Mouse (Mus musculus) ES-E14 (cell line): Measurements from ENCODE around the gene Rab7. TPM values are rescaled to one million over a fixed set of nuclear protein-coding genes. Genes with fewer than 3 reads are reported as not detected.

Experiments
- DNase-seq: peaks from one replicate; pipeline ENCODE4 v3.0.0-alpha.2; 2013; ENCODE audit warnings: low read depth, low spot score
- H3K27ac ChIP-seq: 2 replicates; pipeline ENCODE4 v1.5.1; 2012; ENCODE audit warnings: low read depth, mild to moderate bottlenecking, low read length, moderate library complexity, mixed read lengths; ENCODE audit not compliant: poor library complexity, insufficient read depth, severe bottlenecking
- H3K36me3 ChIP-seq: 2 replicates; pipeline ENCODE4 v1.6.1; 2012; ENCODE audit warnings: mild to moderate bottlenecking, low read length, moderate library complexity, mixed read lengths; ENCODE audit not compliant: control insufficient read depth, poor library complexity, insufficient read depth, severe bottlenecking
- H3K4me1 ChIP-seq, 2 experiments: fragments of 150-350 bp in 1 of 2; sonication (generic) in 1 of 2; 2 replicates each; pipeline ENCODE4 v1.6.1; 2012; ENCODE audit warnings: low read length in 2 of 2, mild to moderate bottlenecking in 1 of 2, mixed read lengths in 1 of 2; ENCODE audit not compliant: control insufficient read depth in 2 of 2, insufficient read depth in 2 of 2, poor library complexity in 1 of 2
- H3K4me3 ChIP-seq, 2 experiments: fragments of 150-350 bp in 1 of 2; sonication (generic) in 1 of 2; 2 replicates each; pipeline ENCODE4 v1.5.1; 2012; ENCODE audit warnings: low read length in 2 of 2, low read depth in 1 of 2, mild to moderate bottlenecking in 1 of 2, mixed read lengths in 1 of 2; ENCODE audit not compliant: insufficient read depth in 1 of 2, poor library complexity in 1 of 2, severe bottlenecking in 1 of 2
- H3K9ac ChIP-seq: 2 replicates; pipeline ENCODE4 v1.6.1; 2012; ENCODE audit warnings: low read depth, mild to moderate bottlenecking, low read length, mixed read lengths; ENCODE audit not compliant: poor library complexity, insufficient read depth, severe bottlenecking
- H3K9me3 ChIP-seq: fragments of 150-350 bp; sonication (generic); 2 replicates; pipeline ENCODE4 v1.6.1; 2012; ENCODE audit warnings: low read depth, mild to moderate bottlenecking, low read length; ENCODE audit not compliant: control insufficient read depth, insufficient read depth
- CHD2 ChIP-seq: IDR thresholded peaks from 2 replicates; pipeline ENCODE4 v1.6.1; 2014; ENCODE audit warnings: mild to moderate bottlenecking, low read depth, low read length, inconsistent platforms
- HCFC1 ChIP-seq: IDR thresholded peaks from 2 replicates; pipeline ENCODE4 v1.6.1; 2012; ENCODE audit warnings: low read length, inconsistent platforms, borderline replicate concordance; ENCODE audit not compliant: insufficient read depth
- MAFK ChIP-seq: IDR thresholded peaks from 2 replicates; pipeline ENCODE4 v1.6.1; 2014; ENCODE audit warnings: mild to moderate bottlenecking, low read depth, low read length, inconsistent platforms; ENCODE audit not compliant: insufficient read depth
- ZC3H11A ChIP-seq: IDR thresholded peaks from 2 replicates; pipeline ENCODE4 v1.6.1; 2012; ENCODE audit warnings: low read depth, mild to moderate bottlenecking, inconsistent platforms, low read length, borderline replicate concordance
- ZNF384 ChIP-seq: IDR thresholded peaks from 2 replicates; pipeline ENCODE4 v1.6.1; 2012; ENCODE audit warnings: low read depth, low read length, inconsistent platforms
- in situ Hi-C, 2 experiments: fragments of 600-800 bp; cut with MboI; formaldehyde crosslinking; loops; one replicate each; pipeline ENCODE4 v1.15.1; 2025; ENCODE audit warnings: low sequenced_read_pairs in 2 of 2, inconsistent platforms in 1 of 2; ENCODE audit not compliant: unreplicated experiment in 2 of 2
- total RNA-seq: library from RNA; depleted of rRNA; stranded (reverse); fragments of 300-350 nt; gene quantifications from 2 replicates; pipeline ENCODE4 v1.2.3, GENCODE M21; 2012

Rab7 gene
- total RNA-seq, 1 experiment: 56.2 TPM

GRCm38 (mm10) chr6:88070468-88070867, 25.4 kb upstream of the Rab7 start:
- no peak overlapping the region for H3K27ac ChIP-seq
- H3K4me3 ChIP-seq: no peak overlapping the region
- TF ChIP-seq ZNF384: peak; percentile 87
- TF ChIP-seq CHD2: no peak
- DNase-seq: no peak
- no peaks in the 10 kb centered on the region for H3K36me3 ChIP-seq
- in situ Hi-C loops: no loop called here
- H3K9me3 ChIP-seq: no peaks in the 10 kb centered on the region
- H3K9ac ChIP-seq: no peak overlapping the region
- H3K4me1 ChIP-seq: no peaks in the 10 kb centered on the region

GRCm38 (mm10) chr6:88068739-88069138, 23.7 kb upstream of the Rab7 start:
- no peak overlapping the region for H3K4me3 ChIP-seq
- peaks cover 2 to 3% of the 10 kb centered on the region in 2 experiments; a peak in 2 of 4 replicates for H3K4me1 ChIP-seq
- H3K9me3 ChIP-seq: no peaks in the 10 kb centered on the region
- H3K27ac ChIP-seq: no peak overlapping the region
- DNase-seq: no peak
- in situ Hi-C loops: no loop called here
- no peak for TF ChIP-seq ZC3H11A
- H3K36me3 ChIP-seq: no peaks in the 10 kb centered on the region
- H3K9ac ChIP-seq: no peak overlapping the region

- Histone ChIP-seq H3K27ac (no peak overlapping the region), H3K9me3 (no peaks in the 10 kb centered on the region), H3K4me1 (peaks cover 2 to 3% of the 10 kb centered on the region in 2 experiments; a peak in 2 of 4 replicates), H3K36me3 (no peaks in the 10 kb centered on the region), H3K9ac (no peak overlapping the region), H3K4me3 (no peak overlapping the region)
- in situ Hi-C loops: no loop called here
- DNase-seq: no peak
- TF ChIP-seq MAFK: no peak
- no peak for TF ChIP-seq HCFC1
- TF ChIP-seq ZC3H11A: no peak
- no peak for TF ChIP-seq ZNF384
- no peak for TF ChIP-seq CHD2
Observed at GRCm38 (mm10) chr6:88067722-88068121, 22.7 kb upstream of the Rab7 start.

GRCm38 (mm10) chr6:88065968-88066367, 20.9 kb upstream of the Rab7 start:
- DNase-seq: no peak
- TF ChIP-seq ZC3H11A (no peak), HCFC1 (no peak), MAFK (no peak), ZNF384 (no peak), CHD2 (no peak)
- Histone ChIP-seq H3K9ac (no peak overlapping the region), H3K27ac (no peak overlapping the region), H3K9me3 (no peaks in the 10 kb centered on the region), H3K4me1 (peaks cover 2 to 3% of the 10 kb centered on the region in 2 experiments; a peak in 2 of 4 replicates), H3K4me3 (no peak overlapping the region), H3K36me3 (no peaks in the 10 kb centered on the region)
- in situ Hi-C loops: no loop called here

GRCm38 (mm10) chr6:88065116-88065515, 20.0 kb upstream of the Rab7 start:
- DNase-seq: no peak
- in situ Hi-C loops: no loop called here
- Histone ChIP-seq H3K9me3 (no peaks in the 10 kb centered on the region), H3K9ac (no peak overlapping the region), H3K36me3 (no peaks in the 10 kb centered on the region), H3K4me3 (no peak overlapping the region), H3K4me1 (peaks cover 3 to 5% of the 10 kb centered on the region in 2 experiments; a peak in 3 of 4 replicates), H3K27ac (no peak overlapping the region)
- TF ChIP-seq CHD2 (no peak), MAFK (no peak)
